Mouse (Mus musculus) yolk sac, embryonic 10.5 days (tissue): Measurements from ENCODE around the gene Tjp3.

Experiments
- DNase-seq: peaks from one replicate; pipeline ENCODE4 v3.0.0-alpha.2; 2017; ENCODE audit warnings: low spot score

Tjp3 gene

DNA sequence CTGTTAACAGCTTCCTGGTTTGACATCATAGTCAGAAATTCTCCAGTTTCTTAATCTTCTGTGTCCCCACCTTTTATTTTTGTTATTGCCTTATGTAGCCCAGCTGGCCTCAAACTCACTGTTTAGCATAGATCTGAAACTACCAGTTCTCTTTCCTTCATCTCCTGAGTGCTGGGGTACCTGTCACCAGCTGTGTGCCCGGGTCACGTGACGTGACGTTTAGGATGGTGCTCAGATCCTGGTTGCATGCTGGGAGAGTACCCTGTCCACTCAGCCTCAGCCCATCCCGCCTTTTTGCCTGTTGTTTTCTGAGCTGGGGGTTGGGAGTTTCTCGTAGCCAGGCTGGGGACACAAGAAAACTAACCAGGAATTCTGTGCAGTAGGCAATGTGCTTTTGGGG is 5.9 kb upstream of the Tjp3 start:
- DNase-seq: no peak

GRCm38 (mm10) chr10:81295185-81295584 is 3.8 kb upstream of the Tjp3 start:
- DNase-seq: no peak

DNA sequence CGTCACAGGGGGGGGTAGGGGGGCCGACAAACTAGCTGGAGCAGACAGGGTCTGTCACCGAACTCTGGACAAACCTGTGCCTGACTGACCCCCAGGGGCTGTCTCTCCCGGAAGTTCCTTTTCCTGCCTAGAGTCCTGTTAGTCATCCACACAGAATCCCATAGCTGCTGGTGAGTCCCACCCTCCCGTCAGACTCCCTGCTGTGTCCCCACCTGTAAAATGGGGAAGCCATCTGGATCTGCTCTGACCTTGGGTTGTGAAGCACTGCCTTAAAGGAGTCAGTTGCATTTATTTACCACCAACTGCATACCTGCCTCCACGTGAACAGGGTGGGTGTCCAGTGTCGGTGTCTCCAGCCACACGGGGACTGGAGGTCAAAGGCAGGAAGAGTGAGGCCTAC is 3.1 kb upstream of the Tjp3 start:
- DNase-seq: no peak

DNA sequence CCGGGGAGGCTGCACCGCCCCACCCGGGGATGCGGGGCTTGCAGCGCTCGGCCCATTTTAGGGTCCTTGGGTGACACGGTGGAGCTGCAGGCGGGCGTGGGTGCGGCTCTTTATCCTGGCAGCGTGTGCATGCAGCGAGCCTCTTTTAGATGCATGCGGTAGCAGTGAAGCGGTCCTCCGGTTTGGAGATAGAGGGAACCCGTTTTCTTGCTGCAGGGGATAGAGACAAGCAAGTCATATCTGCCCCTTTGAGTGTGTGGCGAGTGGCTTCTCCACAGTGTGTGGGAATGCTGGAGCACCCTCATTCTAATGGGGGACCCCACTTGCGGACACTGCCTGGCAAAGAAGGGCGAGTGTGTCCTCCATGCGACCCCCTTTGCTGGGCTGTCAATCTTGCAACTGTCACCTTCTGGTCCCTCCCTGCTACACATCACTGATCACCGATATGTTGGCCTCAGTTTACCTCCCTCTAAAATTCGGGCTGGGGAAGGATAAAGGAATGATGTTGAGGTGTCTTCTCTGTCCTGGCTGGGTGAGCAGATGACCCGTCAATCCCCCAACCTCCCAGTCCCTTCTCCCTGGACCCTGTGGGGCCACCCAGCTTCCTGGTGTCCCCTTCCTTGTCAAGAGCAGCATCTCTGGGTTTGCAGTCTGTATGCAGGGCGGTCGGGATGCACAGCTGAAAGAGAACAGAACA is 2.1 kb upstream of the Tjp3 start:
- no peak for DNase-seq

- DNase-seq: peak; percentile 100
Observed at GRCm38 (mm10) chr10:81292554-81293333, 1.4 kb upstream of the Tjp3 start, which contains the start of gene Pip5k1c. Gene Pip5k1c (plus strand): TSS chr10:81292963.

- peak; percentile 61 for DNase-seq
Observed at GRCm38 (mm10) chr10:81290698-81291460, 502 bp downstream of the Tjp3 start.

- DNase-seq: no peak
Observed at GRCm38 (mm10) chr10:81289811-81290210, 1.6 kb downstream of the Tjp3 start.

DNA sequence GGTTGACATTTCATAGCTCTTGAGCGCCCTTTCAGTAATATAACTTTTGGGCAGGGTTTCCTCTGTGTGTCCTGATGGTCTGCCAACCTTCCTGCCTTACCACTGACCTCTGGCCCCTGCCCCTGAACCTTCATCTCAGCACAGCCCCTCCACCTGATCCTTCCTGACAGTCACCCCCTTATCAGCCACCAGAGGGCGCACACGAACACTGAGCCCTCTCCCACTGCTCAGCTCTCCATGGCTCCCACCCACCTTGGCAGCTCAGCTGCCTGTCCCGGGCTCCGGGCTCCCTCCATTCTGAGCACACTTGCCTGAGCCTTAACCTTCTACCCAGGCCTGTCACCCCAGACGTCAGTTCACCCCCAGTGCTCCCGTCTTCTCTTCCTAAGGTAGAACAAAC is 2.1 kb downstream of the Tjp3 start:
- peak; percentile 77 for DNase-seq

- no peak for DNase-seq
Observed at GRCm38 (mm10) chr10:81288601-81289000, 2.8 kb downstream of the Tjp3 start.

DNA sequence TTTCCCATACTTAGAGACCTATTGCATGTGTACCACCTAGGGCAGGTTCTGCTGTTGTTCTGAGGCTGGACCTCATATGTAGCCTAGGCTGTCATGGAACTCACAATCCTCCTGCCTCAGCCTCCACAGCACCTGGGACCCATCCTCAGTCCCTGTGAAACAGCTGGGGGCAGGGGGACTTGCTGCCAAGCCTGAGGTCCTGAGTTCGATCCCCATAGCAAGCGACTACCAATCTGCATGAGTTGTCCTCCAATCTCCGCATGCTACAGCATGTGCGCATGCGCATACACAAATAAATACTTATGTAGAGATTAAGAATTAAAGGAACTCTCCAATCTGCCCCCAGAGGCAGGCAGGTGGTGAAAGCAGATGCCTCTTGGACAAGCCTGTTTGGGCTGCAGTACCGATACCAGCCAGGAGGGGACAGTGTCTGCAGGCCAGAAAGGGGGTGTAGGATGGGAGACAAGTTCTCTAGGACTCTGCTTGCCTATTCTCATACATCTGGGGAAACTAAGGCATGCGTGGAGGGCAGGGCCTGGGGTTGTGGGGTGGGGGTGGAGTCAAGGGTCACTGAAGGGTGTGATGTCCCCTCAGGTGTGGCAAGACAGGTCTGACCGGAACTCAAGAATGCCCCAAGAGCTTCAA is 3.7 kb downstream of the Tjp3 start:
- DNase-seq: no peak

DNA sequence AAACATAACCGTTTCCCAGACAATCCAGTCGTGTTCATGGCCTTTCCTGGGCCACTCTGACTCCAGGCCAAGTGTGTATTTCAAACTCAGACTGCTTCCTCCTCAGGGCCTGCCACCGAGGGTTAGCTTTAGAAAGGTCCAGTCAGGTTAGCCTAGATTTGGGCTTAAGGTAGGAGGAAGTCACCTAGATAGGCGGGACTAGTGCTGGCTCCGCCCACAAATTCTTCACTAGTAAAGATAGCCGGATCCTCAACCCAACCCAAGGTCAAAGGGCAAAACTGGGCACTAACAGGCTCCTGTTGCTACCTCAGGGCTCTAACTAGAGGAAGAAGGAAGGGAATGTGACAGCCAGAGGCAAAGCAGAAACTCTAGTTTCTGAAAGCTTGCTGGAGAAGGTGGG is 4.8 kb downstream of the Tjp3 start:
- peak; percentile 89 for DNase-seq

DNA sequence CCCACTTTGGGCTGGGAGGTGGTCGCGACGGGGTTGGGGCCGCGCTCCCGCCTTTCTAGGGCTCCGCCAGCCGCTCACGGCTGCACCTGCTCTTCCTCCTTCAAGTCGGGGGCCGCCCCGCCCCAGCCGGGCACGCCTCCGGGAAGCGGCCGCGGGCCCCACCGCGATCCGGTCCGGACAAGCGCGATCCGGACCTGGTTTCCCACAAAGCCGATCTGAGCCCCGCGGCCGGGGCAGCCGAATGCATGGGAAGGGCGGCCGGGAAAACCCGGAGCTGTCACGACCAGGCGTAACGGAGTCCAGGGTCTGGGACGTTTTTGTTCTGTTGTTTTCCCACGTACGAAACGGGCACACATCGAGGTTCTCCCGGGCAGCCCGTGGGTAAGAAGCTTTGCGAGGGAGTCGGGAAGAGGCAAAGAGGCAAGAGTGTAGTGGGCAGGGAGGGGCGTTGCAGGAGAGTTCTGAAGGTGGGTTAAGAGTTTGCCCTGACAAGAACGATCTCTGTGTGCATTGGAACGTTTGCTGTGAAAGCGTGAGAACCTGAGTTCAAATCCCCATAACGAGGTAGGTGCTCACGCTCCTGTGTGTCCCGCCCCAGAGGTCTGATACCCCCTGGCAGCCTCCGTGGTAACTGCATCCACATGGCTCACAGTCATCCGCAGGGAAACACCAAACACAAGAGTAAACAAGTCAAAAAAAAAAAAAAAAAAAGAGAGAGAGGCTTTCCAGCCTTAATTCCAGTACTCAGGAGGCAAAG is 5.5 kb downstream of the Tjp3 start:
- peak; percentile 92 for DNase-seq

- DNase-seq: peak; percentile 77
Observed at GRCm38 (mm10) chr10:81284719-81285118, 6.7 kb downstream of the Tjp3 start.

GRCm38 (mm10) chr10:81284189-81284588 is 7.2 kb downstream of the Tjp3 start:
- no peak for DNase-seq

DNA sequence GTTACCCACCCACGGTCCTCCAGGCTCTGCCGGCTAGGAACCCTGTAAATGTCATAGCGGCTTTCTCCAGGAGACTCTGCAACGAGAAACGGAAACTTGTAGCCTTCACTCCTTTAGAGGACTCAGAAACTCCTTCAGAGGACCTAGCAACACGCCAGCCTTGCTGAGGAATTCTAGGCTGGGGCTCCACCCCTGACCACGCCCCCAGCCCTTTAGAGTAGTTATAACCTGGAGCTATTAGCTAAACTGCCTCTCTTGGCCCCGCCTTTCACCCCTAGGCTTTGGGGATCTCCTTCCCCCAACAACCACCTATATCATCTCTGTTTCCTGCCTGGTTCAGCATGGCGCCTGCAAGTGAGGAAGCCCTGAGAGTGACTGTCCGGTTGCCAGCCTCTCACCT is 11.9 kb downstream of the Tjp3 start:
- no peak for DNase-seq

GRCm38 (mm10) chr10:81277676-81278075 is 13.7 kb downstream of the Tjp3 start:
- no peak for DNase-seq

DNA sequence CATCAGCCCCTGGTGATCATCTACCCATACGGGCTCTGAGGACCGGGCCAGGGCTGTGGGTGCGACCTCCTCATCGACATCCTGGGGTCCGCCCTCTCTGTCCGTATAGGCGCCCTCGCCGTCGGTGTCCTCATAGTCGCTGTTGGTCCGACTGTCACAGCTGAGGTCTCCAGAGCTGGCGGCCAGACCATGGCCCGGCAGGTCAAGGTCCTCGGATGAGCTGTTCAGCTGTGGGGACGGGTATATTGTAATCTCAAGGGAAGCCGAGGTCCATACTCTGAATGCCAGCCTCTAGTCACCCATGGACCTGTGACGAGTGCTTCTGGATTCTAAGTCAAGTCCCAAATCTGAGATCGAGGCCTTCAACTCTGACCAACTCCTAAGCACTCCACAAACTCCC is 17.5 kb downstream of the Tjp3 start:
- no peak for DNase-seq

DNA sequence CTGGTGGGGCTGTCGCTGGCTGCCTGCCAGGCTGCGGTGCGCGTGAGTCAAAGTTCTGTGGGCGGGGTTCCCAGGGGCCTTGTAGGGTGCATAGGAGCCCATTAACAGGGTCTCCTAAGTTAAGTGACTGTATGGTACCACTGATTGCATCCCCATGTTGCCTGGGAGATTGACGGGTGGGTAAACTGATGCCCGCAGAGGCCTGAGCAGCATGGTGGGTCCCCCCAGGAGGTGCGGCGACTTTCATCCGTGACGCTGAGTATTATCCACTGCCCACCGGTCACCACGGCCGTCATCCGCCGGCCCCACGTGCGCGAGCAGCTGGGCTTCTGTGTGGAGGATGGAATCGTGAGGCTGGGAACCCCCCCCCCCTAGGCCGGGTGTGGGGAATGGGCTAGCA is 19.0 kb downstream of the Tjp3 start:
- no peak for DNase-seq

DNA sequence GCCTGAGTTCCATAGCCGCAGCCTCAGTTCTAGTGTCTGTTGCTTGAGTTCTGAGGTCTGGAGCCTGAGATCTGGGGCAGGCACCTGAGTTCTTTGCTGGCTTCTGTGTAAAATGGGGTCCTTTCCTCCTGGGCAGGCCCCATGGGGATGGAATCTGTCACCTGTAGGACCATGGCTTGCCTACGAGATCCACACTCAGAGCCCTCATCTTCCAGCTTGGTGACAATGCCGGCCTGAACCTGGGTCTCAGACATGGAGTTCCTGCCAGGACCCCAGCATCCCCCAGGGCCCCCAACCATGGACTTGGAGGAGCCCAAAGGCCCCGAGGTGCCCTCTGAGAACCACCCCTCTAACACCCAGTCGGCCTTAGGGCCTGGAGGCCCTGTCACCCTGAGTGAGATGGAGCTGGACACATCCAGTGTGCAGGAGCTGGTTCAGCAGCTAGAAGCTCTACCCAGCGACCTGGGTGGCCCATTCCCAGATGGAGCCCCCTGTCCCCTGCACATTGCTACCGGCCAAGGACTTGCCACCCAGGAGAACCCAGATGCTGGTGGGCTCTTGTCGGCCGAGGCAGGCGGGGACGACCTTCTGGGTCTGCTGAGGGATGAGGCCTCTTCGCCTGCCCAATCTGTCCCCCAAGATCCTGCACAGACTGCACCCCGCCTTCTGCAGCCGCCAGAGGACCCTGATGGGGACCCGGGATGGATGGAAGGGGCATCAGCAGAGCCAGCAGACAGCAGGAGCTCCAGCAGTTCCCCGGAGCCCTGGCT is 22.6 kb downstream of the Tjp3 start:
- DNase-seq: no peak

- DNase-seq: peak; percentile 88
Observed at GRCm38 (mm10) chr10:81268056-81268455, 23.3 kb downstream of the Tjp3 start.
